ENCODE assay signal across 12 mouse cellular contexts in the genomic region with DNA sequence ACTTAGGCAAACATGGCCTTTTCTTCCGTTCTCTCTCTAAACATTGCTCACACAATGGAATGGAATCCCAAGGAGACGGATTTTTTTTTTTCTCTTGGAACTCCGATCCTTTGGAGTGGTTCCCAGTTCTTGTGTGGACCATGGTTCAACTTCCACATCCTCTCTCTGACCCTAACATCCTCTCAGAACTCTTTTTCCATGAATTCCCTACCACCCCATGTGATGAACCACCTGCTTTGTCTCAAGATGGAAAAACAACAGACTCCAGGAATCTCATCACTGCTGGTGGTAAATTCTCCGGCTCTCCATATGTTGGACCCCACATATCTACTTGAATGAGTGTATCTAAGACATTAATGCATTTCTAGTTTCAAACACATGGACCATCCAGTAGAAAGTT.
DNase-seq lines count a peak whose midpoint lies in the region; ATAC-seq and TF ChIP-seq lines count a peak whose summit lies in the region.
"Had no signal": no experiment of that assay in that cellular context is flagged by ENCODE, and none has a peak within 500 bp of the region (broad histone marks: within the 10 kb centered on the region; RNA-seq: fewer than 3 reads in every experiment).

No protein-coding gene starts in this region.

- H3K9me3 ChIP-seq in limb, embryonic 14.5 days (ENCODE audit: control insufficient read depth, low read length): no peaks in the 10 kb centered on the region
- H3K9me3 ChIP-seq in limb, embryonic 10.5 days (replicated peaks): no peaks in the 10 kb centered on the region
- H3K9me3 ChIP-seq in lung, postnatal 0 days (ENCODE audit: low read length): no peaks in the 10 kb centered on the region
- H3K9me3 ChIP-seq in forebrain, postnatal 0 days (ENCODE audit: low read length): no peaks in the 10 kb centered on the region
- H3K9me3 ChIP-seq: heart, embryonic 15.5 days; midbrain, embryonic 12.5 days had no signal

- no peak for TF ChIP-seq CTCF in lung, postnatal 0 days (IDR thresholded peaks at IDR 0.05)
- TF ChIP-seq CTCF in forebrain, postnatal 0 days (IDR thresholded peaks at IDR 0.05; ENCODE audit: low read depth): no peak

- no peaks in the 10 kb centered on the region for H3K36me3 ChIP-seq in limb, embryonic 14.5 days (ENCODE audit: control insufficient read depth, insufficient read depth, low read length)
- no peaks in the 10 kb centered on the region for H3K36me3 ChIP-seq in limb, embryonic 10.5 days
- no peaks in the 10 kb centered on the region for H3K36me3 ChIP-seq in lung, postnatal 0 days (ENCODE audit: insufficient read depth, low read length)
- H3K36me3 ChIP-seq in forebrain, postnatal 0 days (ENCODE audit: insufficient read depth): no peaks in the 10 kb centered on the region
- H3K36me3 ChIP-seq: heart, embryonic 15.5 days; midbrain, embryonic 12.5 days had no signal

- DNase-seq in adrenal gland, postnatal 14 days: peak; percentile 15
- no peak for DNase-seq in adrenal gland, adult 18-20 months (ENCODE audit: low spot score in 2 of 2)
- peak; percentile 31 for DNase-seq in limb, embryonic 14.5 days (ENCODE audit: low spot score)
- no peak for DNase-seq in limb, embryonic 10.5 days (ENCODE audit: low spot score)
- peak; percentile 60 to 61 for DNase-seq in heart, postnatal 10 days
- DNase-seq in lung, postnatal 0 days (ENCODE audit: low spot score): peak; percentile 75
- no peak for DNase-seq in forebrain, postnatal 0 days
- no peak for DNase-seq in gastrocnemius, postnatal 36 days
- DNase-seq: cerebellum, postnatal 36 days; spleen, adult 18-20 months had no signal

- WGBS in limb, embryonic 14.5 days: 76% methylated on average over 4 of the region's 4 CpGs
- 91% methylated on average over 4 of the region's 4 CpGs for WGBS in limb, embryonic 10.5 days
- WGBS in lung, postnatal 0 days: 23% methylated on average over 4 of the region's 4 CpGs
- 50% methylated on average over 4 of the region's 4 CpGs for WGBS in forebrain, postnatal 0 days

- intact Hi-C loops in heart, postnatal 10 days (cut with DNase I): loop anchor here (5.0 kb wide), 2 partner anchors 73 to 132 kb away; no protein-coding TSS in a partner anchor
- intact Hi-C loops in gastrocnemius, postnatal 36 days (cut with DNase I): no loop called here

- H3K27me3 ChIP-seq in limb, embryonic 14.5 days (ENCODE audit: control insufficient read depth, insufficient read depth, low read length): no peaks in the 10 kb centered on the region
- H3K27me3 ChIP-seq in limb, embryonic 10.5 days (ENCODE audit: low read depth, poor library complexity, severe bottlenecking): no peaks in the 10 kb centered on the region
- H3K27me3 ChIP-seq in lung, postnatal 0 days (replicated peaks; ENCODE audit: insufficient read depth, low read length): no peaks in the 10 kb centered on the region
- no peaks in the 10 kb centered on the region for H3K27me3 ChIP-seq in forebrain, postnatal 0 days (ENCODE audit: insufficient read depth, low read length)
- H3K27me3 ChIP-seq: heart, embryonic 15.5 days; midbrain, embryonic 12.5 days had no signal

- H3K4me1 ChIP-seq in limb, embryonic 14.5 days (ENCODE audit: control insufficient read depth, insufficient read depth, low read length): no peaks in the 10 kb centered on the region
- H3K4me1 ChIP-seq in limb, embryonic 10.5 days: no peaks in the 10 kb centered on the region; the same call in 1 of the 2 replicates
- H3K4me1 ChIP-seq in lung, postnatal 0 days (ENCODE audit: insufficient read depth, low read depth, low read length): no peaks in the 10 kb centered on the region
- no peaks in the 10 kb centered on the region for H3K4me1 ChIP-seq in forebrain, postnatal 0 days (ENCODE audit: insufficient read depth)
- H3K4me1 ChIP-seq: midbrain, embryonic 12.5 days had no signal

- no peak for TF ChIP-seq POLR2A in limb, embryonic 14.5 days (IDR thresholded peaks at IDR 0.05; ENCODE audit: borderline replicate concordance, extremely low read depth, insufficient read depth, insufficient read length)

- H3K4me3 ChIP-seq in limb, embryonic 14.5 days (replicated peaks; ENCODE audit: low read length): no peak overlapping the region
- H3K4me3 ChIP-seq in limb, embryonic 10.5 days: no peak overlapping the region
- no peak overlapping the region for H3K4me3 ChIP-seq in lung, postnatal 0 days (ENCODE audit: low read depth, low read length)
- no peak overlapping the region for H3K4me3 ChIP-seq in forebrain, postnatal 0 days (ENCODE audit: low read depth, low read length)
- H3K4me3 ChIP-seq: heart, embryonic 15.5 days; midbrain, embryonic 12.5 days had no signal

- TF ChIP-seq EP300 in lung, postnatal 0 days (IDR thresholded peaks at IDR 0.05): peak; percentile 86

- ATAC-seq in limb, embryonic 14.5 days (ENCODE audit: low FRiP score, low read depth): no peak
- peak; percentile 55; the same call in 1 of the 2 replicates for ATAC-seq in lung, postnatal 0 days
- ATAC-seq in forebrain, postnatal 0 days: no peak

- no peak overlapping the region for H3K27ac ChIP-seq in limb, embryonic 14.5 days (replicated peaks; ENCODE audit: low read depth, low read length)
- no peak overlapping the region for H3K27ac ChIP-seq in limb, embryonic 10.5 days
- no peak overlapping the region for H3K27ac ChIP-seq in lung, postnatal 0 days (ENCODE audit: low read length)
- H3K27ac ChIP-seq in forebrain, postnatal 0 days (ENCODE audit: low read depth, low read length): no peak overlapping the region
- H3K27ac ChIP-seq: midbrain, embryonic 12.5 days had no signal

- no peak overlapping the region for H3K4me2 ChIP-seq in limb, embryonic 14.5 days (replicated peaks; ENCODE audit: low read depth, low read length, severe bottlenecking)
- H3K4me2 ChIP-seq in lung, postnatal 0 days (replicated peaks; ENCODE audit: low read depth, low read length): no peak overlapping the region
- H3K4me2 ChIP-seq in forebrain, postnatal 0 days (ENCODE audit: low read depth): no peak overlapping the region
- H3K4me2 ChIP-seq: heart, embryonic 15.5 days; midbrain, embryonic 12.5 days had no signal

- no peak overlapping the region for H3K9ac ChIP-seq in limb, embryonic 14.5 days (ENCODE audit: low read depth, low read length, severe bottlenecking)
- H3K9ac ChIP-seq in lung, postnatal 0 days (replicated peaks; ENCODE audit: low read depth): no peak overlapping the region
- no peak overlapping the region for H3K9ac ChIP-seq in forebrain, postnatal 0 days
- H3K9ac ChIP-seq: heart, embryonic 15.5 days; midbrain, embryonic 12.5 days had no signal

Comparison
In these comparisons a context has a peak if more than half of its experiments do, and no peak if none do; other contexts are left out.
1. DNase-seq: peak in adrenal gland, postnatal 14 days (single experiment), limb, embryonic 14.5 days (single experiment), heart, postnatal 10 days (2 of 2) and lung, postnatal 0 days (single experiment); none in adrenal gland, adult 18-20 months (0 of 2), limb, embryonic 10.5 days (single experiment), forebrain, postnatal 0 days (single experiment) and gastrocnemius, postnatal 36 days (0 of 2).